Mouse (Mus musculus) monocyte, adult 2 months (primary cell): ENCODE data around the gene Slc25a25.

Experiments used
- DNase-seq, 2 experiments: peaks; one replicate each; pipeline ENCODE4 v3.0.0; 2022; ENCODE audit warnings: low spot score in 2 of 2, low read depth in 1 of 2

Slc25a25 gene

GRCm38 (mm10) chr2:32463773-32464172 is 12.5 kb upstream of the Slc25a25 start:
- no peak for DNase-seq

GRCm38 (mm10) chr2:32459657-32460056 is 8.4 kb upstream of the Slc25a25 start:
- DNase-seq: no peak

GRCm38 (mm10) chr2:32458300-32458699 is 7.1 kb upstream of the Slc25a25 start:
- DNase-seq: no peak

GRCm38 (mm10) chr2:32455101-32455500 is 3.9 kb upstream of the Slc25a25 start:
- DNase-seq: no peak

GRCm38 (mm10) chr2:32454633-32455032 is 3.4 kb upstream of the Slc25a25 start:
- no peak for DNase-seq

- no peak for DNase-seq
Observed at GRCm38 (mm10) chr2:32453641-32454303, 2.5 kb upstream of the Slc25a25 start.

GRCm38 (mm10) chr2:32452441-32452971 is 1.3 kb upstream of the Slc25a25 start:
- no peak for DNase-seq

GRCm38 (mm10) chr2:32451870-32452372 is 676 bp upstream of the Slc25a25 start:
- DNase-seq: peak; percentile 98 to 99

- DNase-seq: peak in 1 of 2 experiments; percentile 6
Observed at GRCm38 (mm10) chr2:32449761-32450754, 1.2 kb downstream of the Slc25a25 start, which contains the start of gene Naif1. Gene Naif1, plus strand, starts transcription at chr2:32450457.

GRCm38 (mm10) chr2:32448480-32448879 is 2.8 kb downstream of the Slc25a25 start:
- no peak for DNase-seq

- DNase-seq: no peak
Observed at GRCm38 (mm10) chr2:32447264-32447936, 3.8 kb downstream of the Slc25a25 start.

GRCm38 (mm10) chr2:32445535-32445934 is 5.7 kb downstream of the Slc25a25 start:
- DNase-seq: no peak

GRCm38 (mm10) chr2:32441550-32441949 is 9.7 kb downstream of the Slc25a25 start:
- DNase-seq: no peak

GRCm38 (mm10) chr2:32440632-32441031 is 10.6 kb downstream of the Slc25a25 start:
- no peak for DNase-seq

GRCm38 (mm10) chr2:32440164-32440563 is 11.1 kb downstream of the Slc25a25 start:
- DNase-seq: no peak

GRCm38 (mm10) chr2:32439177-32439576 is 12.1 kb downstream of the Slc25a25 start:
- no peak for DNase-seq

GRCm38 (mm10) chr2:32438733-32439132 is 12.5 kb downstream of the Slc25a25 start:
- no peak for DNase-seq

GRCm38 (mm10) chr2:32437612-32438166 is 13.6 kb downstream of the Slc25a25 start:
- no peak for DNase-seq

GRCm38 (mm10) chr2:32436686-32437372 is 14.4 kb downstream of the Slc25a25 start:
- no peak for DNase-seq
